Mouse (Mus musculus) cortical plate, adult 2 months (tissue): Measurements from ENCODE around the gene 2510002D24Rik.

ENCODE experiments used
- CTCF ChIP-seq: fragments of 200-500 bp; IDR thresholded peaks from 2 replicates; pipeline ENCODE4 v1.5.1; 2011; ENCODE audit warnings: mild to moderate bottlenecking, control low read depth, low read length; ENCODE audit not compliant: insufficient read depth; ENCODE audit errors: extremely low read depth
- POLR2A ChIP-seq: fragments of 200-500 bp; IDR thresholded peaks from 2 replicates; pipeline ENCODE4 v1.6.1; 2011; ENCODE audit warnings: mild to moderate bottlenecking, low read length, control low read depth; ENCODE audit not compliant: insufficient read depth; ENCODE audit errors: extremely low read depth

GRCm38 (mm10) chr16:18811032-18811431, 25.3 kb upstream of the 2510002D24Rik start:
- no peak for TF ChIP-seq CTCF
- TF ChIP-seq POLR2A, result no peak
